Mouse (Mus musculus) right cerebral cortex, adult 18-20 months (tissue): Measurements from ENCODE around the gene Glp1r.

Source experiments
- DNase-seq: peaks from one replicate; pipeline ENCODE4 v3.0.0; 2022; ENCODE audit warnings: mixed read lengths

Gene Glp1r

GRCm38 (mm10) chr17:30914264-30914663, 12.6 kb downstream of the Glp1r start:
- DNase-seq, result no peak

GRCm38 (mm10) chr17:30923566-30923965, 21.9 kb downstream of the Glp1r start:
- no peak for DNase-seq

GRCm38 (mm10) chr17:30930827-30931226, 29.2 kb downstream of the Glp1r start:
- DNase-seq, result no peak

- no peak for DNase-seq
Measured at GRCm38 (mm10) chr17:30932836-30933235, 31.2 kb downstream of the Glp1r start.

- no peak for DNase-seq
Measured at GRCm38 (mm10) chr17:30935301-30935700, 33.7 kb downstream of the Glp1r start.

- no peak for DNase-seq
Measured at GRCm38 (mm10) chr17:30938554-30938953, 36.9 kb downstream of the Glp1r start.

GRCm38 (mm10) chr17:30948382-30948781, 46.8 kb downstream of the Glp1r start:
- DNase-seq, result no peak

- peak; percentile 49 for DNase-seq
Measured at GRCm38 (mm10) chr17:30950780-30951179, 49.2 kb downstream of the Glp1r start.

GRCm38 (mm10) chr17:30951600-30951999, 50.0 kb downstream of the Glp1r start:
- DNase-seq, result no peak

GRCm38 (mm10) chr17:30954340-30954739, 52.7 kb downstream of the Glp1r start, which contains the start of gene Umodl1:
Umodl1 (plus strand) TSS chr17:30954640.
- no peak for DNase-seq

GRCm38 (mm10) chr17:30961936-30962592, 60.4 kb downstream of the Glp1r start:
- no peak for DNase-seq

- DNase-seq, result no peak
Measured at GRCm38 (mm10) chr17:30962880-30963279, 61.3 kb downstream of the Glp1r start.

GRCm38 (mm10) chr17:30969983-30970382, 68.4 kb downstream of the Glp1r start:
- DNase-seq, result no peak

- peak; percentile 78 for DNase-seq
Measured at GRCm38 (mm10) chr17:30971877-30972276, 70.3 kb downstream of the Glp1r start.

- no peak for DNase-seq
Measured at GRCm38 (mm10) chr17:30973332-30973731, 71.7 kb downstream of the Glp1r start.

GRCm38 (mm10) chr17:30977290-30977689, 75.7 kb downstream of the Glp1r start:
- DNase-seq, result peak; percentile 17

- DNase-seq, result no peak
Measured at GRCm38 (mm10) chr17:30978556-30978955, 76.9 kb downstream of the Glp1r start.

- no peak for DNase-seq
Measured at GRCm38 (mm10) chr17:30983521-30983920, 81.9 kb downstream of the Glp1r start.

- DNase-seq, result no peak
Measured at GRCm38 (mm10) chr17:30990254-30990653, 88.6 kb downstream of the Glp1r start.
